In the genomic region with DNA sequence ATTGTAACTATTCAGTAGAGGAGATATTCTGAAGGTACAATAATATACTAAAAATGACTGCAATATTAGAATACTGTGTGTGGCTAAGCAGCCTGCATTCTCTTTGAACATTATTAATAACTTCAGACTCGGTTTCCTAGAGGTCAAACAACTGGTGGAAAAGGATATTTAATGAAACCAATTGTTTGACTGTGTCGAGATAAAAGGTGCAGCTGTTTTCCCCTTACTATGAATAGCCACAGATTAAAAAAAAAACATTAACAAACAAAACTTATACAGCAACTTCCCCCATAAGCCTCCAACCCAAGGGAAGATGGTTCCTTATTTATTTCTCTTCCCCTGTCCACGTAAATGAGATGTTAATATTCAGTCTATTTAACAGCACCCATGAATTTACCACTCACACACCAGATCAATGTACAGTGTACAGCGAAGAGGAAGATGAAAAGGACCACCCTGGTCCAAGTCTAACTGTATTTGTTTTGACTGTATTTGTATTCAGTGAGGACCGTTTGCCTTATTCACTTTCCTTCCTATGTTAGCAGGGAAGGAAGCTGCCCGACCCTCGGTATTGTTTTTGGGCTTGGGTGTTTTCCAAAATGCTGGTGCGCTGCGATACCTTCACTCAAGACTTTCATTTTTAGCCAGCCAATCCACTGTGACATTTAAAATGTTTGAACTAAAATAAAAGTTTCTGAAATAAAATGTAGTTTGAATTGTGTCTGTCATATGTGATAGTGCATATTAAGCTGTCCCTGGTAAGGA, we compare ENCODE assay signal across 23 mouse cellular contexts. TPM values are rescaled to one million over a fixed set of nuclear protein-coding genes. Genes with fewer than 3 reads are reported as not detected.
DNase-seq lines count a peak whose midpoint lies in the region; ATAC-seq lines count a peak whose summit lies in the region.
"Had no signal": no experiment of that assay in that cellular context is flagged by ENCODE, and none has a peak within 500 bp of the region (broad histone marks: within the 10 kb centered on the region; RNA-seq: fewer than 3 reads in every experiment).

No protein-coding gene starts in this region.

- 69% methylated on average over 9 of the region's 9 CpGs for WGBS in heart, embryonic 12.5 days
- 70% methylated on average over 9 of the region's 9 CpGs for WGBS in intestine, embryonic 16.5 days

- no peaks in the 10 kb centered on the region for H3K36me3 ChIP-seq in heart, embryonic 12.5 days
- H3K36me3 ChIP-seq in megakaryocyte, embryonic 14.5 days (replicated peaks; ENCODE audit: low read length): no peaks in the 10 kb centered on the region
- H3K36me3 ChIP-seq in intestine, embryonic 16.5 days (ENCODE audit: control insufficient read depth, insufficient read depth, low read length): no peaks in the 10 kb centered on the region
- H3K36me3 ChIP-seq: hindbrain, embryonic 13.5 days; midbrain, embryonic 15.5 days had no signal

- no peak overlapping the region for H3K27ac ChIP-seq in heart, embryonic 12.5 days (ENCODE audit: poor library complexity, severe bottlenecking)
- no peak overlapping the region for H3K27ac ChIP-seq in intestine, embryonic 16.5 days (ENCODE audit: low read length)
- H3K27ac ChIP-seq: hindbrain, embryonic 13.5 days; midbrain, embryonic 15.5 days had no signal

- ATAC-seq in heart, embryonic 12.5 days (ENCODE audit: insufficient number of reproducible peaks, low FRiP score): no peak
- no peak for ATAC-seq in megakaryocyte, adult 5-6 weeks (ENCODE audit: poor library complexity, severe bottlenecking)
- no peak for ATAC-seq in intestine, embryonic 16.5 days
- ATAC-seq: forebrain, postnatal 0 days; intestine, postnatal 0 days; midbrain, embryonic 15.5 days; Patski had no signal

- peak; percentile 31 to 64 for DNase-seq in heart, adult 18-20 months
- DNase-seq in kidney, postnatal 10 days: peak; percentile 15
- no peak for DNase-seq in kidney, adult 9 months
- DNase-seq in adrenal gland, adult (ENCODE audit: inconsistent age in 2 of 2, low spot score in 1 of 2): no peak
- DNase-seq: cerebellum, adult 11 months; cerebellum, postnatal 36 days; forebrain, postnatal 0 days; gastrocnemius, postnatal 10 days; liver; lung, adult 18-20 months had no signal

- H3K4me2 ChIP-seq in heart, embryonic 12.5 days: no peak overlapping the region
- no peak overlapping the region for H3K4me2 ChIP-seq in intestine, embryonic 16.5 days (ENCODE audit: low read depth, low read length)
- H3K4me2 ChIP-seq: hindbrain, embryonic 13.5 days; midbrain, embryonic 15.5 days had no signal

- no peaks in the 10 kb centered on the region for H3K4me1 ChIP-seq in heart, embryonic 12.5 days (replicated peaks)
- H3K4me1 ChIP-seq in megakaryocyte, embryonic 14.5 days: no peaks in the 10 kb centered on the region
- H3K4me1 ChIP-seq in intestine, embryonic 16.5 days (ENCODE audit: control insufficient read depth, insufficient read depth, low read length): no peaks in the 10 kb centered on the region

- H3K4me3 ChIP-seq in heart, embryonic 12.5 days: no peak overlapping the region
- H3K4me3 ChIP-seq in megakaryocyte, embryonic 14.5 days (replicated peaks): peak overlapping the region; percentile 35
- no peak overlapping the region for H3K4me3 ChIP-seq in intestine, embryonic 16.5 days (ENCODE audit: low read length)
- H3K4me3 ChIP-seq: hindbrain, embryonic 13.5 days; midbrain, embryonic 15.5 days had no signal

- no peaks in the 10 kb centered on the region for H3K27me3 ChIP-seq in heart, embryonic 12.5 days (replicated peaks)
- no peaks in the 10 kb centered on the region for H3K27me3 ChIP-seq in megakaryocyte, embryonic 14.5 days (replicated peaks)
- H3K27me3 ChIP-seq in intestine, embryonic 16.5 days (replicated peaks; ENCODE audit: control insufficient read depth, insufficient read depth, low read length): no peaks in the 10 kb centered on the region
- H3K27me3 ChIP-seq: hindbrain, embryonic 13.5 days; midbrain, embryonic 15.5 days; Patski had no signal

- H3K9me3 ChIP-seq in heart, embryonic 12.5 days (replicated peaks): peaks cover 8% of the 10 kb centered on the region
- peaks cover 4% of the 10 kb centered on the region; the same call in 1 of the 2 replicates for H3K9me3 ChIP-seq in megakaryocyte, embryonic 14.5 days
- no peaks in the 10 kb centered on the region for H3K9me3 ChIP-seq in intestine, embryonic 16.5 days (ENCODE audit: control insufficient read depth, low read length)

- no peak overlapping the region for H3K9ac ChIP-seq in heart, embryonic 12.5 days
- H3K9ac ChIP-seq in intestine, embryonic 16.5 days (ENCODE audit: low read depth, low read length): no peak overlapping the region
- H3K9ac ChIP-seq: forebrain, postnatal 0 days; hindbrain, embryonic 13.5 days; midbrain, embryonic 15.5 days had no signal

RNA-seq across cellular contexts. Expression of gene Palmd, which starts 13.2 kb away (rescaled TPM):
- total RNA-seq in heart, adult 18-20 months (2021): 10 to 100 TPM; 46.9 to 50.3 TPM
- 13.9 and 14.8 TPM in 2 replicates for polyA plus RNA-seq in heart, embryonic 12.5 days (2016; fragmentation: Nextera tagmentation; extraction: Ambion mirVana)
- not detected in 2 replicates for polyA plus RNA-seq in megakaryocyte, embryonic 14.5 days (2012; ENCODE audit: insufficient read depth, low replicate concordance)
- total RNA-seq in megakaryocyte, adult 5-6 weeks (2015): not detected in 2 replicates
- not detected in 2 replicates for total RNA-seq in megakaryocyte, adult 5-6 weeks (2017)
- polyA plus RNA-seq in intestine, embryonic 16.5 days (2015; fragmentation: Nextera tagmentation; extraction: Ambion mirVana): 2.8 and 2.9 TPM in 2 replicates

RNA-seq across cellular contexts. Expression of gene 4930455H04Rik, which starts 13.9 kb away (rescaled TPM):
- under 1 TPM in 1 of 2 experiments, not detected in 1; 0.21 TPM for total RNA-seq in heart, adult 18-20 months (2021)
- not detected in 2 replicates for polyA plus RNA-seq in heart, embryonic 12.5 days (2016; fragmentation: Nextera tagmentation; extraction: Ambion mirVana)
- not detected in 2 replicates for polyA plus RNA-seq in megakaryocyte, embryonic 14.5 days (2012; ENCODE audit: insufficient read depth, low replicate concordance)
- not detected in 2 replicates for total RNA-seq in megakaryocyte, adult 5-6 weeks (2015)
- total RNA-seq in megakaryocyte, adult 5-6 weeks (2017): not detected in 2 replicates
- not detected in 2 replicates for polyA plus RNA-seq in intestine, embryonic 16.5 days (2015; fragmentation: Nextera tagmentation; extraction: Ambion mirVana)
- total RNA-seq: forebrain, postnatal 0 days; layer of hippocampus, postnatal 14 days; left cerebral cortex, postnatal 25 days had no signal
- polyA plus RNA-seq: embryonic facial prominence, embryonic 11.5 days; forebrain, postnatal 0 days; hindbrain, embryonic 13.5 days; intestine, postnatal 0 days; midbrain, embryonic 15.5 days; Patski; spleen, adult 2 months; stomach, embryonic 16.5 days had no signal

Comparison
In these comparisons a context has a peak if more than half of its experiments do, and no peak if none do; other contexts are left out.
1. DNase-seq: peak in heart, adult 18-20 months (2 of 2) and kidney, postnatal 10 days (single experiment); none in kidney, adult 9 months (single experiment) and adrenal gland, adult (0 of 2).